Mouse (Mus musculus) lung, embryonic 15.5 days (tissue): ENCODE data around the gene Ube2q1. TPM values are rescaled to one million over a fixed set of nuclear protein-coding genes. Genes with fewer than 3 reads are reported as not detected.
A peak's percentile ranks its signal among the peaks of the same experiment; 100 is the strongest.
"Not testable (repeated sequence)": the region's sequence is repeated elsewhere in the genome, so short reads cannot be mapped to it uniquely, and the experiment has no call there.

Experiments used
- ATAC-seq: fragments of 200-750 bp; cut with Nextera tagmentation; 2 replicates; pipeline ENCODE4 v1.8.0; 2017; ENCODE audit warnings: moderate number of reproducible peaks, borderline replicate concordance; ENCODE audit not compliant: low FRiP score, low TSS enrichment; ENCODE audit errors: extremely low read depth
- H3K27ac ChIP-seq: fragments of 300-500 bp; sonication (generic); 2 replicates; pipeline ENCODE4 v1.5.1; 2015; ENCODE audit warnings: moderate library complexity, mild to moderate bottlenecking, inconsistent platforms
- H3K27me3 ChIP-seq: fragments of 300-500 bp; sonication (generic); 2 replicates; pipeline ENCODE4 v1.6.1; 2015; ENCODE audit warnings: inconsistent platforms
- H3K36me3 ChIP-seq: fragments of 300-500 bp; sonication (generic); 2 replicates; pipeline ENCODE4 v1.6.1; 2015; ENCODE audit warnings: inconsistent platforms
- H3K4me1 ChIP-seq: fragments of 300-500 bp; sonication (generic); 2 replicates; pipeline ENCODE4 v1.6.1; 2015; ENCODE audit warnings: inconsistent platforms
- H3K4me2 ChIP-seq: fragments of 300-500 bp; sonication (generic); 2 replicates; pipeline ENCODE4 v1.6.1; 2015; ENCODE audit warnings: inconsistent platforms, mild to moderate bottlenecking, moderate library complexity
- H3K4me3 ChIP-seq: fragments of 300-500 bp; sonication (generic); 2 replicates; pipeline ENCODE4 v1.5.1; 2015; ENCODE audit warnings: mild to moderate bottlenecking, inconsistent platforms
- H3K9ac ChIP-seq: fragments of 300-500 bp; sonication (generic); 2 replicates; pipeline ENCODE4 v1.6.1; 2015; ENCODE audit warnings: inconsistent platforms
- H3K9me3 ChIP-seq: fragments of 300-500 bp; sonication (generic); 2 replicates; pipeline ENCODE4 v1.6.1; 2016; ENCODE audit warnings: inconsistent platforms
- WGBS: fragments of 180-500 bp; shearing (Covaris S2); methylation state at CpG from one replicate; pipeline ENCODE4 v1.1.7; 2015; 5-methylcytosine and 5-hydroxymethylcytosine counted together
- polyA plus RNA-seq: library from polyadenylated mRNA; unstranded; fragments of >200 nt; fragmentation: Nextera tagmentation; extraction: Ambion mirVana; gene quantifications from 2 replicates; pipeline ENCODE4 v1.2.1, GENCODE M21; 2015

The Ube2q1 gene
- polyA plus RNA-seq, 1 experiment from 2014 or later = 12.0 TPM

DNA sequence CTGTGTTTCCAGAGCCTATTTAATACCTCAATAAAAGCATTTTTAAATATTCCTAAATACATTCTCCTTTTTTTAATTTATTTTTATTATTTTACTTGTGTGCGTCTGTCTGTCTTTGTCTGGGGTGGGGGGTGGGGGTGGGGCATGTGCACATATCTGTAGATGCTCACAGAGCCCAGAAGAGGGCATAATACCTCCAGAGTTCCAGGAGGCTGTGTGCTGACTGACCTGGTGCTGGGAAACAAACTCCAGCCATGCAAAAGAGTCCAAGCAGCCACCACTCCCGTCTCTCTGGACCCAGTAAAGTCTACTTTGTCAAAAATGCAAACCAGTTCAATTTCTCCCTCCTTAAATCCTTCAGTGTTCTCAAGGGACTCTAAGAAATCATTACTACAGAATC is 21.2 kb downstream of the Ube2q1 start:
- Histone ChIP-seq H3K4me1 (no peaks in the 10 kb centered on the region), H3K4me3 (no peak overlapping the region), H3K9ac (no peak overlapping the region), H3K27me3 (no peaks in the 10 kb centered on the region), H3K4me2 (no peak overlapping the region), H3K36me3 (no peaks in the 10 kb centered on the region), H3K27ac (no peak overlapping the region), H3K9me3 (no peaks in the 10 kb centered on the region)
- ATAC-seq = no peak
- 66% methylated on average over 2 of the region's 2 CpGs for WGBS

- 63% methylated on average over 5 of the region's 5 CpGs for WGBS
- H3K4me3 ChIP-seq = no peak overlapping the region
- no peaks in the 10 kb centered on the region for H3K27me3 ChIP-seq
- H3K9me3 ChIP-seq = no peaks in the 10 kb centered on the region
- no peak overlapping the region for H3K27ac ChIP-seq
- H3K9ac ChIP-seq = no peak overlapping the region
- H3K4me1 ChIP-seq = no peaks in the 10 kb centered on the region
- H3K36me3 ChIP-seq = no peaks in the 10 kb centered on the region
- no peak overlapping the region for H3K4me2 ChIP-seq
- ATAC-seq = no peak
These were observed 22.3 kb downstream of the Ube2q1 start for GRCm38 (mm10) chr3:89795746-89796145.

GRCm38 (mm10) chr3:89796358-89796757 is 22.9 kb downstream of the Ube2q1 start:
- Histone ChIP-seq H3K4me1 (no peaks in the 10 kb centered on the region), H3K4me3 (no peak overlapping the region), H3K36me3 (no peaks in the 10 kb centered on the region), H3K27ac (no peak overlapping the region), H3K9me3 (no peaks in the 10 kb centered on the region), H3K27me3 (no peaks in the 10 kb centered on the region), H3K4me2 (no peak overlapping the region), H3K9ac (no peak overlapping the region)
- WGBS = 35% methylated on average over 4 of the region's 4 CpGs
- no peak for ATAC-seq

DNA sequence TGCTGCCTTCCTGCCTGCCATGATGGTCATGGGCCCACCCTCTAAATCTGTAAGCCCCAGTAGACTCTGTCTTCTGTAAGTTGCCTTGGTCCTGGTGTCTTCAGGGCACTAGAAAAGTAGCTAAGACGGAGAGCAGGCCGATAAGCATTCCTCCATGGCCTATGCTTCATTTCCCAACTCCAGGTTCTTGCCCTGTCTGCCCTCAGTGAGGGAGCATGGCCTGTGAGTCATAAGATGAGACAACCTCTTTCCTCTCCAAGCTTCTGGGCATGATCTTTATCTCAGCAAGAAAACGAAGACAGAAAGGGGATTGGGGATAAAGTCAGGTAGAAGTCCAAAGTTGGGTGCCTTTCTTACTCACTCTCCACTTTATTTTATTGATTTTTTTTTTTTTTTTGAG is 25.1 kb downstream of the Ube2q1 start:
- ATAC-seq = no peak
- 78% methylated on average over 3 of the region's 3 CpGs for WGBS
- no peaks in the 10 kb centered on the region for H3K36me3 ChIP-seq
- no peak overlapping the region for H3K9ac ChIP-seq
- H3K9me3 ChIP-seq = no peaks in the 10 kb centered on the region
- no peak overlapping the region for H3K4me2 ChIP-seq
- no peaks in the 10 kb centered on the region for H3K27me3 ChIP-seq
- no peak overlapping the region for H3K4me3 ChIP-seq
- no peaks in the 10 kb centered on the region for H3K4me1 ChIP-seq
- no peak overlapping the region for H3K27ac ChIP-seq

DNA sequence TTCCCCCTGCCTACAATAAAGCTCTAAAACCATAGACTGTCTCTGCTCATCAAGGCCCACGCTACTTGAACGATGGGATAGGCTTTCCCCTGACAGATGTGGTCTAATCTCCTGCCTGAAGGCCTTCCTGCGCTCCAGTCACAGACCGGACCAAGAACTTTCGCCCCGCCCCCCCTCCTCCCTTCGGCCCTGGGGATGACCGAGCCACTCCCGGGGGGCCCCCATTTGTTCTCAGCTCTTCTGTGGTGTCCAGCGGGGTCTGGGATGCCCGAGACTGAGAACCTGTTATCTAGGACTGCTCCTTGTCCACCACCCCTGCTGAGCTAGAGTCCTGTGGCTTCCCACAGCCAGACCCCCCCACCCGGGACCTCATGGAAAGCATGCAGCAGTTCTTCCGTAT is 26.1 kb downstream of the Ube2q1 start:
- no peak overlapping the region for H3K9ac ChIP-seq
- H3K36me3 ChIP-seq = no peaks in the 10 kb centered on the region
- no peaks in the 10 kb centered on the region for H3K4me1 ChIP-seq
- no peak overlapping the region for H3K27ac ChIP-seq
- H3K4me2 ChIP-seq = peak overlapping the region; percentile 48; the same call in 1 of the 2 replicates
- no peak overlapping the region for H3K4me3 ChIP-seq
- H3K9me3 ChIP-seq = no peaks in the 10 kb centered on the region
- 6% methylated on average over 13 of the region's 13 CpGs for WGBS
- no peak for ATAC-seq
- H3K27me3 ChIP-seq = no peaks in the 10 kb centered on the region

- not testable (repeated sequence) for H3K4me2 ChIP-seq, H3K36me3 ChIP-seq, ATAC-seq, H3K4me1 ChIP-seq, H3K27ac ChIP-seq, H3K9ac ChIP-seq, H3K9me3 ChIP-seq, H3K4me3 ChIP-seq, H3K27me3 ChIP-seq
- 57% methylated on average over 3 of the region's 3 CpGs for WGBS
These were observed 26.7 kb downstream of the Ube2q1 start for GRCm38 (mm10) chr3:89800078-89800477.

DNA sequence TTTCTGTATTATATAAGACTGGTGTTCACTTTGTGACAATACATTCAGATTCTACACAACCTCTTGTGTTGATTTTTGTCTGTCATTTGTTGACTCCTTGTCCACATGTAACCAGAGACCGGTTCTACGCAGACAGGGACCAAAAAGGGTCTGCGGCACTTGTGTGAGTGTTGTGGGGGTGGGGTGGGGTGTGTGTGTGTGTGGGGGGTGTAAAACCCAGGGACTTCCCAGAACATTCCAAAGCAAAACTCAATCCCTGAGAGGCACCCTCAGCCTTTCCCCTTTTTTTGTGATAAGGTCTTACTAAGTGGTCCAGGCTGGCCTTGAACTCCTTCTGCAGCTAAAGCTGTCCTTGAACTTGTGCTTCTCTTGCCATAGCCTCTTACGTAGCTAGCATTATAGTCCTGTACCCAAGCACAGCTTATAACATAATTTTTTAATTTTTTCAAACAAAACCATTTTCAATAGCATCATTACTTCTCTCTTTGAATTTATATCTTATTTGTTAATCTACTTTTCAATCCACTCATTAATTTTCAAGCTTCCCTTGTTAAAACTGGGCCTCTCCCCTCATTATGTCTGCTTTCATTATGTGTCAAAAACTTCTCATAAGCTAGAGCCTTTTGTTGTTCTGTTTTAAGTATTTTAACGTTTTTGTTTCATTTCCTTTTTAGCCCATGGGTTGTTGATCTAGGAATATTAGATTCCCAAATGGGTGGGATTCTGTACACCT is 27.5 kb downstream of the Ube2q1 start:
- Histone ChIP-seq H3K27ac (no peak overlapping the region), H3K4me1 (no peaks in the 10 kb centered on the region), H3K4me3 (no peak overlapping the region), H3K9ac (no peak overlapping the region), H3K9me3 (no peaks in the 10 kb centered on the region), H3K4me2 (no peak overlapping the region), H3K36me3 (no peaks in the 10 kb centered on the region), H3K27me3 (no peaks in the 10 kb centered on the region)
- no peak for ATAC-seq
- 62% methylated on average over 5 of the region's 5 CpGs for WGBS

DNA sequence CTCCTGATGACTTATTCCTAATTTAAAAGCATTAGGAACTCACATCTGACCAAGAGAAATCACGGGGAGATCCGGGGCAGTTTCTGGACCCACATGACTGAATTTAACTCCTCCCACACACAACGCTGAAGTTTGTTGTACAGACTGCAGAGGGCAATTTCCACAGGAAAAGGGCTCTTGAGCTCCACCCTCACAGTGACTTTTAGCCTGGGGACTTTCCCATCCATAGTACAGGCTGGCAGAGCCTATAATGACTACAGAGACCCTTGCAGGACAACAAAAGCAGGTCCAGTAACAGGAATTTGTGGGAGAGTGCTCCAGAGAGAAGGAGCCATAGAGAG is 28.1 kb downstream of the Ube2q1 start:
- no peak overlapping the region for H3K4me2 ChIP-seq
- no peak overlapping the region for H3K4me3 ChIP-seq
- ATAC-seq = no peak
- H3K4me1 ChIP-seq = no peaks in the 10 kb centered on the region
- H3K36me3 ChIP-seq = no peaks in the 10 kb centered on the region
- no peak overlapping the region for H3K9ac ChIP-seq
- H3K27me3 ChIP-seq = no peaks in the 10 kb centered on the region
- no peak overlapping the region for H3K27ac ChIP-seq
- 10% methylated on average over 3 of the region's 3 CpGs for WGBS
- no peaks in the 10 kb centered on the region for H3K9me3 ChIP-seq

DNA sequence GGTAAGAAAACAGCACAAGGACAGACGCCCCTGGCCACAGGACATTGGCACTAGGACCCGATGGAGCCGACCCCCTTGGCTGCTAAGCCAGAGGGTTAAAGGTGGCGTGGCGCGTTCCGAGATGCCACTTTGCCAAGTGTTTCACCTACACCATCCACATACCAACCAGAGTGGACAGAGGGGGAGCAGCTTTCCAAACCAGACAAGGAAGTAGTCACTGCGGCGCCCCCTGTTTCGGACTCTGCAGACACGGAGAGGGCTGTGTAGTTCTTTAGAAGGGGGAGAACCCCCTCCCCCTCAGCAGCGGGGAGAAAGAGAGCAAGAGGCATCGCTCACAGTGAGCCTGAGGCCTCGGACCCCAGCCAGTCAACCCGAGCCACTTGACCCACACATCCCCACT is 29.5 kb downstream of the Ube2q1 start:
- H3K27me3 ChIP-seq = no peaks in the 10 kb centered on the region
- ATAC-seq = no peak
- no peaks in the 10 kb centered on the region for H3K36me3 ChIP-seq
- no peaks in the 10 kb centered on the region for H3K9me3 ChIP-seq
- H3K4me1 ChIP-seq = no peaks in the 10 kb centered on the region
- WGBS = 65% methylated on average over 15 of the region's 15 CpGs
- H3K27ac ChIP-seq = no peak overlapping the region
- H3K9ac ChIP-seq = no peak overlapping the region
- H3K4me2 ChIP-seq = no peak overlapping the region
- H3K4me3 ChIP-seq = no peak overlapping the region

GRCm38 (mm10) chr3:89805179-89805578 is 31.8 kb downstream of the Ube2q1 start:
- Histone ChIP-seq H3K9me3 (no peaks in the 10 kb centered on the region), H3K4me3 (no peak overlapping the region), H3K4me1 (no peaks in the 10 kb centered on the region), H3K36me3 (no peaks in the 10 kb centered on the region), H3K4me2 (no peak overlapping the region), H3K27me3 (no peaks in the 10 kb centered on the region), H3K9ac (no peak overlapping the region), H3K27ac (no peak overlapping the region)
- no peak for ATAC-seq
- 43% methylated on average over 4 of the region's 4 CpGs for WGBS

DNA sequence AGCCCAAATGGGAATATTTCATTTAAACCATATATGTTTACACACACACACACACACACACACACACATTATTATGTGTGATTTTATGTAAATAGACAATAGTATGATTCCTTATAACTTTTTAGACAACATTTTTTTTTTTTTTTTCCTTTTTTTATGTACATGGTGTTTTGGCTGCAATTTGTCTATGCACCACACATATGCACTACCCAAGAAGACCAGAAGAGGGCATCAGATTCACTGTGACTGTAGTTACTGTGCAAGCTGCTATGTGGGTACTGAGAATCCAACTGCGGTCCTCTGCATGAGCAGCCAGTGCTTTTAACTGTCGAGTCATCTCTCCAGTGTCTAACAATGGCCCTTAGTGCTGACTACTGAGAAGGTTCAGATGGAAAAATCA is 33.3 kb downstream of the Ube2q1 start:
- Histone ChIP-seq H3K27me3 (no peaks in the 10 kb centered on the region), H3K4me3 (no peak overlapping the region), H3K9ac (no peak overlapping the region), H3K9me3 (no peaks in the 10 kb centered on the region), H3K27ac (no peak overlapping the region), H3K4me2 (no peak overlapping the region), H3K36me3 (no peaks in the 10 kb centered on the region), H3K4me1 (no peaks in the 10 kb centered on the region)
- ATAC-seq = no peak
- 93% methylated on average over 2 of the region's 2 CpGs for WGBS

DNA sequence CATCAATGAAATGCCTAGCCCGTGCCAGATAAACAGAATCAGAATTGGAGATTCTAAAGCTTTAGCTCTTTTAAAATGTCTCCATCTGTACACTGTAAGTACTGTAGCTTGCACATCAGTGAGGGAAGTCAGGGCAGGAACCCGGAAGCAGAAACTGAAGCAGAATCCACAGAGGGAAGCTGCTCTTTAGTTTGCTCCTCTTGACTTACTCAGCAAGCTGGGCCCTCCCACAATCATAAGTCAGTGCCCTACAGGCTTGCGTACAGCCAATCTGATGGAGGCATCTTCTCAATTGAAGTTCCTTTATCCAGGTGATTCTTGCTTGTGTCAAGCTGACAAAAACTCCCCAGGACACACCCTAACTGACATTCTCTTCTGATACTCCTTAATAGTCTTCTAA is 33.8 kb downstream of the Ube2q1 start:
- no peak overlapping the region for H3K9ac ChIP-seq

DNA sequence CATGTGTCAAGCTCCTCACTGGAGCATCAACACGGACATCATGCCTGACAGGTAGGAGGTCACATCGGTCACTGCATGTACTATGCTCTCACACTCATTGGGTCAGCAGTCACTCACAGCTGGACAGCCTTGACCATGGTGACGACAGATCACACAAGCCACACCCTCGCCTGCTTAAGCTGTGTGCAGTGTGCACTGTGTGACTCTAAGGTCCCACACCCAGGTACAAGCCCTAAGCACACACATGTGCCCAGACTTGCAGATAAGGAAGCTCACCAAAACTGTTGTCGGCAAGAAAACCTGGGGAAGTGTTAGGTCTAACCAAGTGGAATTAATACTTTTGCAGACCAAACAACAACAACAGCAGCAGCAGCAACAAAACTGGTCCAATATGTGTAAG is 34.5 kb downstream of the Ube2q1 start:
- no peak for ATAC-seq
- no peaks in the 10 kb centered on the region for H3K4me1 ChIP-seq
- H3K36me3 ChIP-seq = no peaks in the 10 kb centered on the region
- no peak overlapping the region for H3K4me2 ChIP-seq
- no peak overlapping the region for H3K4me3 ChIP-seq
- no peak overlapping the region for H3K9ac ChIP-seq
- H3K9me3 ChIP-seq = no peaks in the 10 kb centered on the region
- H3K27ac ChIP-seq = no peak overlapping the region
- H3K27me3 ChIP-seq = no peaks in the 10 kb centered on the region; the same call in 1 of the 2 replicates
- 63% methylated on average over 5 of the region's 5 CpGs for WGBS

More for the DNA sequence above, 33.8 kb downstream of the Ube2q1 start:
- WGBS = 93% methylated on average over 3 of the region's 3 CpGs
- Histone ChIP-seq H3K9me3 (no peaks in the 10 kb centered on the region), H3K4me3 (no peak overlapping the region), H3K36me3 (no peaks in the 10 kb centered on the region), H3K27me3 (no peaks in the 10 kb centered on the region; the same call in 1 of the 2 replicates), H3K4me1 (no peaks in the 10 kb centered on the region), H3K27ac (no peak overlapping the region), H3K4me2 (no peak overlapping the region)
- ATAC-seq = no peak
